Mouse (Mus musculus): Measurements from ENCODE around the gene Slc27a3. TPM values are rescaled to one million over a fixed set of nuclear protein-coding genes. Genes with fewer than 3 reads are reported as not detected.
A peak's percentile ranks its signal among the peaks of the same experiment; 100 is the strongest.

Gene Slc27a3
- polyA plus RNA-seq, 1 experiment from 2014 or later: 35.3 TPM

GRCm38 (mm10) chr3:90413011-90413396, 23.3 kb upstream of the Slc27a3 start:
- Histone ChIP-seq H3K4me1 (peaks cover 2% of the 10 kb centered on the region; the same call in 1 of the 2 replicates), H3K27me3 (no peaks in the 10 kb centered on the region), H3K36me3 (peaks cover 87% of the 10 kb centered on the region), H3K4me2 (replicated peaks) (no peak overlapping the region), H3K9me3 (replicated peaks) (no peaks in the 10 kb centered on the region), H3K4me3 (no peak overlapping the region), H3K9ac (no peak overlapping the region), H3K27ac (no peak overlapping the region)
- no peak for ATAC-seq (ENCODE audit: low FRiP score)
- 76% methylated on average over 3 of the region's 3 CpGs for WGBS

GRCm38 (mm10) chr3:90412312-90413010, 22.7 kb upstream of the Slc27a3 start:
- WGBS: 53% methylated on average over 5 of the region's 5 CpGs
- no peaks in the 10 kb centered on the region for H3K9me3 ChIP-seq (replicated peaks)
- H3K4me2 ChIP-seq (replicated peaks): no peak overlapping the region
- H3K36me3 ChIP-seq: peaks cover 86% of the 10 kb centered on the region
- no peak for ATAC-seq (ENCODE audit: low FRiP score)
- H3K4me1 ChIP-seq: peaks cover 2% of the 10 kb centered on the region; the same call in 1 of the 2 replicates
- H3K9ac ChIP-seq: no peak overlapping the region
- no peak overlapping the region for H3K27ac ChIP-seq
- no peaks in the 10 kb centered on the region for H3K27me3 ChIP-seq
- H3K4me3 ChIP-seq: no peak overlapping the region

GRCm38 (mm10) chr3:90408721-90409120, 19.0 kb upstream of the Slc27a3 start:
- Histone ChIP-seq H3K9me3 (replicated peaks) (no peaks in the 10 kb centered on the region), H3K4me2 (replicated peaks) (no peak overlapping the region), H3K4me3 (no peak overlapping the region), H3K9ac (no peak overlapping the region), H3K27me3 (no peaks in the 10 kb centered on the region), H3K27ac (no peak overlapping the region), H3K36me3 (peaks cover 85% of the 10 kb centered on the region), H3K4me1 (peaks cover 2% of the 10 kb centered on the region; the same call in 1 of the 2 replicates)
- no peak for ATAC-seq (ENCODE audit: low FRiP score)
- 96% methylated on average over 3 of the region's 3 CpGs for WGBS

GRCm38 (mm10) chr3:90406414-90406813, 16.7 kb upstream of the Slc27a3 start:
- ATAC-seq (ENCODE audit: low FRiP score): no peak
- Histone ChIP-seq H3K9ac (no peak overlapping the region), H3K36me3 (peaks cover 97% of the 10 kb centered on the region)

GRCm38 (mm10) chr3:90404609-90405008, 14.9 kb upstream of the Slc27a3 start:
- Histone ChIP-seq H3K4me3 (no peak overlapping the region), H3K4me1 (no peaks in the 10 kb centered on the region), H3K9me3 (replicated peaks) (no peaks in the 10 kb centered on the region), H3K36me3 (peaks cover 98% of the 10 kb centered on the region), H3K27me3 (no peaks in the 10 kb centered on the region), H3K27ac (no peak overlapping the region), H3K9ac (no peak overlapping the region), H3K4me2 (replicated peaks) (no peak overlapping the region)
- no peak for ATAC-seq (ENCODE audit: low FRiP score)
- WGBS: 82% methylated on average over 4 of the region's 4 CpGs

More at GRCm38 (mm10) chr3:90406414-90406813, 16.7 kb upstream of the Slc27a3 start:
- Histone ChIP-seq H3K27me3 (no peaks in the 10 kb centered on the region), H3K4me2 (replicated peaks) (no peak overlapping the region), H3K4me1 (no peaks in the 10 kb centered on the region), H3K9me3 (replicated peaks) (no peaks in the 10 kb centered on the region), H3K27ac (no peak overlapping the region), H3K4me3 (no peak overlapping the region)
- 97% methylated on average over 5 of the region's 5 CpGs for WGBS

- no peaks in the 10 kb centered on the region for H3K4me1 ChIP-seq
- peaks cover 98% of the 10 kb centered on the region for H3K36me3 ChIP-seq
- H3K27ac ChIP-seq: no peak overlapping the region
- no peak overlapping the region for H3K4me2 ChIP-seq (replicated peaks)
- no peaks in the 10 kb centered on the region for H3K9me3 ChIP-seq (replicated peaks)
- WGBS: 84% methylated on average over 3 of the region's 3 CpGs
- H3K4me3 ChIP-seq: no peak overlapping the region
- ATAC-seq (ENCODE audit: low FRiP score): no peak
- H3K27me3 ChIP-seq: no peaks in the 10 kb centered on the region
- no peak overlapping the region for H3K9ac ChIP-seq
These were observed 14.4 kb upstream of the Slc27a3 start for GRCm38 (mm10) chr3:90404121-90404520.

GRCm38 (mm10) chr3:90400993-90401392, 11.3 kb upstream of the Slc27a3 start:
- WGBS: 79% methylated on average over 4 of the region's 4 CpGs
- no peaks in the 10 kb centered on the region for H3K4me1 ChIP-seq

GRCm38 (mm10) chr3:90395629-90396028, 5.9 kb upstream of the Slc27a3 start:
- peaks cover 91% of the 10 kb centered on the region for H3K36me3 ChIP-seq
- H3K27ac ChIP-seq: no peak overlapping the region
- WGBS: 88% methylated on average over 2 of the region's 3 CpGs
- peaks cover 5% of the 10 kb centered on the region for H3K4me1 ChIP-seq
- no peak overlapping the region for H3K9ac ChIP-seq
- no peaks in the 10 kb centered on the region for H3K9me3 ChIP-seq (replicated peaks)
- H3K27me3 ChIP-seq: no peaks in the 10 kb centered on the region
- no peak for ATAC-seq (ENCODE audit: low FRiP score)
- H3K4me2 ChIP-seq (replicated peaks): no peak overlapping the region
- H3K4me3 ChIP-seq: no peak overlapping the region

More at GRCm38 (mm10) chr3:90400993-90401392, 11.3 kb upstream of the Slc27a3 start:
- H3K9me3 ChIP-seq (replicated peaks): no peaks in the 10 kb centered on the region
- no peak for ATAC-seq (ENCODE audit: low FRiP score)
- H3K4me2 ChIP-seq (replicated peaks): no peak overlapping the region
- peaks cover 93% of the 10 kb centered on the region for H3K36me3 ChIP-seq
- H3K4me3 ChIP-seq: no peak overlapping the region
- H3K27ac ChIP-seq: no peak overlapping the region
- H3K9ac ChIP-seq: no peak overlapping the region
- no peaks in the 10 kb centered on the region for H3K27me3 ChIP-seq

GRCm38 (mm10) chr3:90392661-90393060, 2.9 kb upstream of the Slc27a3 start:
- no peak overlapping the region for H3K27ac ChIP-seq
- H3K27me3 ChIP-seq: no peaks in the 10 kb centered on the region
- H3K4me2 ChIP-seq (replicated peaks): no peak overlapping the region
- H3K9me3 ChIP-seq (replicated peaks): no peaks in the 10 kb centered on the region
- WGBS: 87% methylated on average over 3 of the region's 3 CpGs
- peaks cover 66% of the 10 kb centered on the region for H3K36me3 ChIP-seq
- peaks cover 29% of the 10 kb centered on the region for H3K4me1 ChIP-seq
- no peak overlapping the region for H3K4me3 ChIP-seq
- no peak for ATAC-seq (ENCODE audit: low FRiP score)
- no peak overlapping the region for H3K9ac ChIP-seq

GRCm38 (mm10) chr3:90391941-90392340, 2.2 kb upstream of the Slc27a3 start:
- H3K27me3 ChIP-seq: no peaks in the 10 kb centered on the region
- no peaks in the 10 kb centered on the region for H3K9me3 ChIP-seq (replicated peaks)
- WGBS: 87% methylated on average over 8 of the region's 8 CpGs
- peaks cover 36% of the 10 kb centered on the region for H3K4me1 ChIP-seq
- H3K9ac ChIP-seq: no peak overlapping the region
- H3K27ac ChIP-seq: no peak overlapping the region
- no peak overlapping the region for H3K4me2 ChIP-seq (replicated peaks)
- no peak overlapping the region for H3K4me3 ChIP-seq
- no peak for ATAC-seq (ENCODE audit: low FRiP score)
- H3K36me3 ChIP-seq: peaks cover 63% of the 10 kb centered on the region

- Histone ChIP-seq H3K9me3 (replicated peaks) (no peaks in the 10 kb centered on the region), H3K4me3 (no peak overlapping the region), H3K9ac (peak overlapping the region; percentile 86; the same call in 1 of the 2 replicates), H3K4me2 (replicated peaks) (0 out of 2 replicates have a peak overlapping the region, but pooled peaks have one; percentile 94), H3K27me3 (no peaks in the 10 kb centered on the region), H3K36me3 (peaks cover 63% of the 10 kb centered on the region), H3K4me1 (peaks cover 39% of the 10 kb centered on the region), H3K27ac (peak overlapping the region; percentile 95; the same call in 1 of the 2 replicates)
- ATAC-seq (ENCODE audit: low FRiP score): no peak
- WGBS: 70% methylated on average over 4 of the region's 4 CpGs
These were observed 1.3 kb upstream of the Slc27a3 start for GRCm38 (mm10) chr3:90391004-90391403.

GRCm38 (mm10) chr3:90388726-90389510, 820 bp downstream of the Slc27a3 start:
- H3K27ac ChIP-seq: peak overlapping the region; percentile 95
- H3K4me3 ChIP-seq: peak overlapping the region; percentile 68
- H3K9me3 ChIP-seq (replicated peaks): no peaks in the 10 kb centered on the region
- ATAC-seq (ENCODE audit: low FRiP score): peak; percentile 79
- 4% methylated on average over 52 of the region's 53 CpGs for WGBS
- H3K9ac ChIP-seq: peak overlapping the region; percentile 86
- no peaks in the 10 kb centered on the region for H3K27me3 ChIP-seq
- H3K4me2 ChIP-seq (replicated peaks): peak overlapping the region; percentile 94
- peaks cover 39% of the 10 kb centered on the region for H3K4me1 ChIP-seq
- H3K36me3 ChIP-seq: peaks cover 53% of the 10 kb centered on the region
